14 mouse cellular contexts compared by ENCODE assay signal in the genomic region with DNA sequence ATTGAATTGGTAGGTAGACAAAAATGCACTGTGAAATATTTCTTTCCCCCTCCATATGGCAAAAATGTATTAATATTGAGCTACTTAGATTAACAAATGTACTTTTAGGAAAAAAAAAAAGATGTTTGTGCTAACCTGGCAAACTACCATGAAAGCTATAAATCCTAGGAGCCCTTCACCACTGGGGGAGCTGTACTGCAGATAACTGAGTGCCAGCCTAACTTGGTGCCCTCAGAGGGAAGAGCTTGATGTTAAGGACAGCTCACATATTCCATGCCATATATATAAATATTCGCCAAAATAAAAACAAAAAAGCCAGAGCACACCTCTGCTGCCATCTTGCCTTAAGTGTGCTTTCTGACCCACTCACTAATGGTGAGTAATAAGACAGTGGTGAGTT. TPM values are rescaled to one million over a fixed set of nuclear protein-coding genes. Genes with fewer than 3 reads are reported as not detected.
DNase-seq lines count a peak whose midpoint lies in the region; ATAC-seq lines count a peak whose summit lies in the region.
"Had no signal": no experiment of that assay in that cellular context is flagged by ENCODE, and none has a peak within 500 bp of the region (broad histone marks: within the 10 kb centered on the region; RNA-seq: fewer than 3 reads in every experiment).

No protein-coding gene starts in this region.

- H3K4me3 ChIP-seq in heart, embryonic 10.5 days, result no peak overlapping the region
- H3K4me3 ChIP-seq: erythroblast, embryonic 14.5 days; heart, embryonic 15.5 days; stomach, embryonic 15.5 days had no signal

- 43% methylated on average over 1 of the region's 1 CpGs for WGBS in heart, embryonic 10.5 days

- no peaks in the 10 kb centered on the region for H3K27me3 ChIP-seq in heart, embryonic 10.5 days (ENCODE audit: insufficient read depth, poor library complexity, severe bottlenecking)
- H3K27me3 ChIP-seq: heart, embryonic 15.5 days; stomach, embryonic 15.5 days had no signal

- peak; percentile 82 for ATAC-seq in megakaryocyte-erythroid progenitor cell, adult 5-6 weeks (replicated peaks; ENCODE audit: low FRiP score, low TSS enrichment, poor library complexity, severe bottlenecking)

- H3K4me1 ChIP-seq in heart, embryonic 10.5 days, result peaks cover 14% of the 10 kb centered on the region

- no peak overlapping the region for H3K27ac ChIP-seq in heart, embryonic 10.5 days
- H3K27ac ChIP-seq: heart, embryonic 15.5 days; stomach, embryonic 15.5 days had no signal

- DNase-seq in heart, postnatal 4 days, result peak; percentile 13
- DNase-seq in heart, embryonic 10.5 days (ENCODE audit: low spot score), result no peak
- peak; percentile 39 for DNase-seq in lung, postnatal 36 days
- DNase-seq in lung, postnatal 10 days, result no peak
- DNase-seq in ZHBTc4 (ENCODE audit: low read depth, low spot score), result peak; percentile 20
- no peak for DNase-seq in right cerebral cortex, postnatal 36 days (ENCODE audit: low spot score in 2 of 2)
- no peak for DNase-seq in urinary bladder, postnatal 36 days (ENCODE audit: low spot score in 2 of 2)
- DNase-seq: adrenal gland, postnatal 10 days; kidney, adult 2 months had no signal

- H3K9me3 ChIP-seq in heart, embryonic 10.5 days, result no peaks in the 10 kb centered on the region
- H3K9me3 ChIP-seq: G1E; heart, embryonic 15.5 days; stomach, embryonic 15.5 days had no signal

- H3K36me3 ChIP-seq in heart, embryonic 10.5 days, result no peaks in the 10 kb centered on the region
- H3K36me3 ChIP-seq: G1E; heart, embryonic 15.5 days; stomach, embryonic 15.5 days had no signal

RNA-seq across cellular contexts. Expression of gene Adam22, which starts 5.6 kb away (rescaled TPM):
- 1 to 10 TPM; 8.1 to 8.3 TPM for total RNA-seq in heart, postnatal 4 days (2021)
- polyA plus RNA-seq in heart, embryonic 10.5 days (2016; fragmentation: Nextera tagmentation; extraction: Ambion mirVana), result 4.7 TPM in 2 replicates
- 0.17 TPM in 1 of 2 replicates, not detected in the other for total RNA-seq in megakaryocyte-erythroid progenitor cell, adult 5-6 weeks (2014; fragmentation: Nextera tagmentation)
- 0.33 and 1.4 TPM in 2 replicates for total RNA-seq in megakaryocyte-erythroid progenitor cell, adult 5-6 weeks (2017)
- polyA plus RNA-seq: erythroblast, embryonic 14.5 days; G1E had no signal

Comparison
In these comparisons a context has a peak if more than half of its experiments do, and no peak if none do; other contexts are left out.
1. DNase-seq: peak in heart, postnatal 4 days (single experiment), lung, postnatal 36 days (single experiment) and ZHBTc4 (single experiment); none in heart, embryonic 10.5 days (single experiment), lung, postnatal 10 days (single experiment), right cerebral cortex, postnatal 36 days (0 of 2) and urinary bladder, postnatal 36 days (0 of 2).